Mouse (Mus musculus) telencephalon, adult 2 months (tissue): Measurements from ENCODE around the gene Mmp15.
A peak's percentile ranks its signal among the peaks of the same experiment; 100 is the strongest.

Source experiments
- DNase-seq: peaks from one replicate; pipeline ENCODE4 v3.0.0-alpha.2; 2011; ENCODE audit warnings: low read depth, low spot score

The Mmp15 gene

GRCm38 (mm10) chr8:95341721-95342120 lies 10.3 kb upstream of the Mmp15 start:
- no peak for DNase-seq

- DNase-seq = no peak
These were observed 7.4 kb upstream of the Mmp15 start for GRCm38 (mm10) chr8:95344668-95345067.

GRCm38 (mm10) chr8:95346643-95347545 lies 5.2 kb upstream of the Mmp15 start:
- DNase-seq = no peak

DNA sequence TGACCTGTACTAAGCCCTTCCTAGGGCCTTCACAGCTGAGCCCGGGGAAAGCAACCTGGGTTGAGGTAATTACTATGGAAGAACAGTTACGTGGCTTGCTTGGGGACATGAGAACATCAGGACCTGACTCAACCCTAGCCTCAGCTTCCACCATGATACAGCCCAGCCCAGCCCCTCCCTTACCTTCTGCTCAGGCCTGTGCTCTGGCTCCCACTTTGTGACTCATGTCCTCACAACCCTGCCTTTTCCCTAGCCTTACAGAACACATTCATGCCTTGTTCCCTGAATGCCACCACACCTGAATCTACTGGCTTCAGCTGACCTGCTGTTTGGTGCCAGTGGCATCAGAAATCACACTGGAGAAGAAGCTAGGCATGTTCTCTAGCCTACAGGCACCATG lies 3.7 kb upstream of the Mmp15 start:
- no peak for DNase-seq

- DNase-seq = peak; percentile 69
These were observed 3.0 kb upstream of the Mmp15 start for GRCm38 (mm10) chr8:95348811-95349630.

GRCm38 (mm10) chr8:95351461-95351860 lies 607 bp upstream of the Mmp15 start:
- peak; percentile 33 for DNase-seq

DNA sequence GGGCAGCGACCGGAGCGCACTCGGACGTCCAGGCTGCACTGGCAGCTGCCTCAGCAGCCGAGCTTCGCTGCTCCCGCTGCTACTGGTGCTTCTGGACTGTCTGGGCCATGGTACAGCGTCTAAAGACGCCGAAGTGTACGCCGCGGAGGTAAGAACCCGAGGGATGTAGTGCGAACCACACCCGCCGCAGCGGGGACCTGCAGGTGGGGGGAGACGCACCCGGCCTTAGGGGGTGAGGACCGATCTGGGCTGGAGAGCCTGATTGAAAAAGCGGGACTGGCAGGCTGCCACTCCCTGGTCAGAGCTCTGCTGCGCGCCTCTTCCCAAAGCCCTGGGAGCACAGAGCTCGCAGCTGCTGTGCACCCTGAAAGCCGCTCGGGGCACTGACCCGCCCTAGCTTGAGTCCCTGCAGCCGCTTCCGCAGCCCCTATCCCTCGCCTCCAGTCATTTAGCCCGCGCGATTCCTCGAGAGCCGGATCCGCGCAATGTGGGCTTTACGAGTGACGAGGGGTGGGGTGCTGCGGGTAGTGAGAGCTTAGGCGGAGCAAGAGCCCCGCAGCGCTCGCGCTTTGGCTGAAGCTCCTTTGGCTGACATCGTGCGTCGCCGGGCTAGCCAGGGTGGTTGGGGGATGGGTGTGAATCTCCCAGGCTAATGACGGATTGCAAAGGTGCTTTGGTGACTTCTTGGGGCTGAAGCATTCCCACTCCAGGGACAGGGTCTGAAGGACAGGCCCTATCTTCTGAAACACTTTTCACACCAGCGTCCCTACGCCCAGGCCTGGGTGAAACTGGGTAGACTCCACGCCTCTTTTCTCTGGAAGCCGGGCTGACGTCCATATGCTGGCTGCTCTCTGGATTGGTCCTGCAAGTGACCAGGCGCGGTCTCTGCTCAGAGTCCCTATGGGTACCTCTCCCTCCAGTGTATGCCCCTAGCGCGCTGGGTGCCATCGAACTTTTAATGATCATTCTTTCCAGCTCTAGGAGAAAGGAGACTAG lies 1.1 kb downstream of the Mmp15 start:
- no peak for DNase-seq

DNA sequence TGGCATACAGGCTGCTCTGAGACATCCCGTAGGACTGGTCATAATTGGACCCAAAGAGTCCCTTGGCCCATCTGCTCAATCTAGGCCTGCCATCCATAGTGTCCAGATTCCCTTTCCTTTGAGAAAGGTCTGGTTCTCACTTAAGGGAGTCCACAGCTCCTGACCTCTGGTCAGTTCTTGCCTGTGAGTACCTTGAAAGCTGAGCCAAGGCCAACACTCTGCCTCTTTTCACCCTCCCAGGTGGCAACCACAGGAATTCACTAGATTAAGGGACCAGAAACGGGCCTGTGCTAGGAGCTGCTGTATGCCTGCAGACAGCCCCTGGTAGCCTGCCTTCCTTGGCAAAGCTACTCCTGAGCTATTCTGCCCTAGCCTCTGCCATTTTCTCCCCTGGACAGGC lies 2.5 kb downstream of the Mmp15 start:
- DNase-seq = no peak

- DNase-seq = no peak
These were observed 6.7 kb downstream of the Mmp15 start for GRCm38 (mm10) chr8:95358550-95359411.

DNA sequence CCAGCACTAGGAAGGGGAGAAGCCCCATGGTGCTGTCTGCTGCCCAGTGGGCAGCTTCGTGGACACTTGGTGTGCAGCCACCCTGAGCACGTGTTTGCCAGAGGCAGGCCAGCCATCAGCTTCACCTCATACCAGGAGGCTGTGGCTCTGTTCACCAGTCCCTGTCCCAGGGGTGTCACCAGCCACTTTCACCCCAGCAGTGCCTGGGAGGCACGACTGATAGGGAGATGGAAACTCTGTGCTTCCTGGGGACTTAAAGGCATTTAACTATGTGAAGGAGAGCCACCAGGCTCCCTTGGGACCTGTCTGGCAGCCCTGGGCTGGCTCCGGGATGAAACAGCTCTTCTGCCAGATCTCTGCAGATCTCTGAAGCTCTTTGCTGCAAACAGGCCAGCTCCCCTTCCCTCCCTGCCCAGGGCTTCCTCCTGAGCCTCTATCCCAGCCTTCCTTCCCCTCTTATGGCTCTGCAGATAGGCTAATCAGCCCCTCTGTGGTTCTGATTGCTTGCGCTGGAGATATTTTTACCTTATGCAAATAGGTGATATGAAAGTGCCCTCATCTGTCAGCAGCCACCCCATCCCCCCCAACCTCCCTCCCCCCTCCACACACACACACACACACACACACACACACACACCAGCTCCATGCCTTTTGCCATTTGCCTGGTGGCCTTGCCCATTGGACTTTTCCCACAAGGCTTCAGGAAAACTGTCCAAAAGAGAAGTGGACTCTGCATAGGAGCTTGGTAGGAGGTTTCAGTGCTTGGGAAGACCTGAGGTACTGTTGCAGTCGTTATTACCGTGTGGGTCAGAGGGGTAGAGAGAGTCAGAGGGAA lies 8.3 kb downstream of the Mmp15 start:
- DNase-seq = no peak

- no peak for DNase-seq
These were observed 8.9 kb downstream of the Mmp15 start for GRCm38 (mm10) chr8:95361016-95361341.

GRCm38 (mm10) chr8:95362272-95362671 lies 10.2 kb downstream of the Mmp15 start:
- no peak for DNase-seq

DNA sequence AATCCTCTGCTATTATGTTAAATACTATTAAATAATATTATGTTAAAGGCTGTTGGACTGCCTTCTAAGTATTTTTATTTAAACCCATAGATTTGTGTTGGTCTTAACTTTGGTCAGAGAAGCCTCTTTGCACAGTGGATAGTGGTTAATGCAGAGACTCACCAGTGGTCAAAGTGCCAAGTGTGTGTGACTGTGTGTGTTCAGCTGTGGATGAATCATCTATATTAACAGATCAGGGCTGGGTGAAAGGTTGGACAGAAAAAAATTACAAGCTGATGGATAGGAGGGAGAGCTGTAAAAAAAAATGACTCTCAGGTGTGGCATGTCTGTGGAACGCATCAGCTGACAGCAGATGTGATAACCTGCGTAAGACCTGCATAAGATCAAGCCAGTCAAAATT lies 11.8 kb downstream of the Mmp15 start:
- no peak for DNase-seq

DNA sequence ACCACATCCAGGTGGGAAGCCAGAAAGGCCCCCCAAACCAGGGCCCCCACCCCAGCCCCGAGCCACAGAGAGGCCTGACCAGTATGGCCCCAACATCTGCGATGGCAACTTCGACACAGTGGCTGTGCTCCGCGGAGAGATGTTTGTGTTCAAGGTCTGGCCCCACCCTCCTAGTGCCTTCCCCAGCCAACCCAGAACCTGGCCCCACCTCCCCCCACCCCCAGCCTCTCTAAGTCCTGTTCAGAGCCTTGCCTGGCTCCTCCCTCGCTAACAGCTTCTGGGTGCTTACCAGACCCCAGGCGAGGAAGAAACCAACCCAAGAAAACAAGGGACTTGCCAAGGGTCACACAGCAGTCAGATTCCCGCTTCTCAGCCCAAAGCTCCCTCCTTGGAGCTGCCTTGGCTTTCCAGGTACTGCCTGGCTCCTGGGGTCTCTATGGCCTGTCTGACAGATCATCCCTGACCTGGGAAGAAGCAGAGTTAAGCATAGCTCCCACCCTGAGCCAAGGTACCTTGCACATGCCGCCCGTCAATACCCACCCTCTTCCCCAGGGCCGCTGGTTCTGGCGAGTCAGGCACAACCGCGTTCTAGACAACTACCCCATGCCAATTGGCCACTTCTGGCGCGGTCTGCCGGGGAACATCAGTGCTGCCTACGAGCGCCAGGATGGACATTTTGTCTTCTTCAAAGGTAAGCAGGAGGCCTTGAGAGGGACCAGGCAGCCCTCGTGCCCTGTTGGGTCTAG lies 17.7 kb downstream of the Mmp15 start:
- DNase-seq = no peak

GRCm38 (mm10) chr8:95373389-95374002 lies 21.4 kb downstream of the Mmp15 start:
- no peak for DNase-seq

DNA sequence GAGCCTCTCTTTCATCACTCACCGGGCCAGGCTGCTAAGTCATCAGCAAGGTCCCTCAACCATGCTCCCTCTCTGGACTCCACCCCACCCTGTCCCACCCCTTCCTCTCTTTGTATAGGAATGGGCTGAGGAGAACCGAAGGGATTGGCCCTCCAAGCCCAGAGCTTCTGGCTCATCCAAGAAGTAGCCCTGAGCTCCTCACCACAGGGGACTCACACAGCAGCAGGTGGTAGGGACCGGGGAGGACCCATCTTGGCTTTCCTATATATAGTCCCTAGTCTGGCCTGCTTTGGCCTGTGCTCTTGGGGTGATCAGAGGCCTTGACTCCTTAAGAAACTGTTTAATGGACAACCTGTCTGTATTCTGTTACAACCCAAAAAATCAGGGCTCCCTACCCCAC lies 22.4 kb downstream of the Mmp15 start:
- DNase-seq = no peak

DNA sequence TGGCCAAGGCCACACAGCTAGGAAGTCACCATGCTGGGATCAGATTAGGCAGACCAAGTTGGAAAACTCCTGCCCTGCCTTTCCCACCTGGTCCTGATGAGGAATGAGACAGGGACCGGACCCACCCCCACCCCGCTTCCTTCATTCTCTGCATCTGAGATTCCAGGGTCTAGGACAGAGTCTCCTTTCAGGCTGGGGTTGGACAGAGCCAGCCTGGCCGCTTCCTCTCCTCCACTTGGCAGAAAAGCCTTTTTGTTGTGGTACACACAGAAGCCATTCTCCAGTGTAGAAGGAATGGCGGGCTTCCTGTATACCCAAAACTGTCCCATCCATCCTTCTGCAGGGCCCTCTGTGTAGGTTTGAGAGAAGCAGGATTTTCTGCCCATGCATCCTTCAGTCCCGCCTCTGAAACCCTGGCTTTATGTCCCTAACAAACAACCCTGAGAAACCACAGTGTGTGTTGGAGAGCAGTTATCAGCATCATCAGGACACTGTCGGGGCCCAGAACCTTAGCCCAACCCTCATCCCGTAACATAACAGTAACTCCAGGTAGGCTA lies 23.4 kb downstream of the Mmp15 start:
- DNase-seq = no peak

DNA sequence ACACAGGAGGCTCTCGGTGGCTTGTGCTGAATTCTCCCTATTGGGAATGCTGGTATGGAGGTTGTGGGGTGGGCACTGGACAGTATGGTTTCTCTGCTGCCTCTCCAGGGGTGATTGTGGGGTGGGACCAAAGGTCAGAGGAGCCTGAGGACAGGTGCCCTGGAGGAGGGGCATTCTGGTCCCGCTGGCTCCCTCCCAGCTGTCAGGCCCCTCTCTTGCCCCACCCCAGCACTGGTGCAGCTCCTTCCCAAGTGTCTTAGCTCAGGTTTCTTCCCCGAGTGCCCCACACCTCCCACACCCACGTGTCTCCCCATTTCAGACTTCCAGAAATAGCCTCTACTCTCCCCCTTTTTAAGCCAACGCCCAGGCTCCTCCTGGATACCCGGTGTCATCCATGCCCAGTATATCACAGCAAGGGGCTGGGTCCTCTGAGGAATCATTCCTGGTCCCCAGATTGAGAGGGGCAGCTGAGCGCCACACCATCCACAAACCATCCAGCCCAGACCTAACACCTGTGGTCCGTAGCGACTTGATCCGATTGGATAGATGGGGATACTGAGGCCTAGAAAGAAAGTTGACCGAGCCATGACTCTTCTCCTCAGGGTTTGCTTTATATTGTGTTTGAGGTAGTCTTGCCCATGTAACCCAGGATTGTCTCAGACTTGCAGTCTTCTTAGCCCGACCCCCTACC lies 24.4 kb downstream of the Mmp15 start:
- DNase-seq = no peak
